Mouse (Mus musculus) MEL (cell line): ENCODE measurements around the gene Amz1. TPM values are rescaled to one million over a fixed set of nuclear protein-coding genes. Genes with fewer than 3 reads are reported as not detected.
A peak's percentile ranks its signal among the peaks of the same experiment; 100 is the strongest.

Source experiments
- BHLHE40 ChIP-seq: IDR thresholded peaks from 2 replicates; pipeline ENCODE4 v1.6.1; 2012; ENCODE audit warnings: low read depth, mild to moderate bottlenecking, inconsistent platforms, low read length, improper control_type of control experiment, borderline replicate concordance
- CHD1 ChIP-seq: IDR thresholded peaks from 2 replicates; pipeline ENCODE4 v1.6.1; 2012; ENCODE audit warnings: low read depth, mild to moderate bottlenecking, inconsistent platforms, low read length, improper control_type of control experiment
- CTCF ChIP-seq, 3 experiments: IDR thresholded peaks in 2 of 3; conservative IDR thresholded peaks in 1 of 3; 2 replicates each; pipeline ENCODE4 v1.5.1; 2011 to 2012; ENCODE audit warnings: low read length in 3 of 3, low read depth in 2 of 3, mild to moderate bottlenecking in 2 of 3, improper control_type of control experiment in 1 of 3, inconsistent platforms in 1 of 3, mixed read lengths in 1 of 3, moderate library complexity in 1 of 3; ENCODE audit not compliant: control insufficient read depth in 1 of 3, insufficient read depth in 1 of 3, poor library complexity in 1 of 3, severe bottlenecking in 1 of 3
- EP300 ChIP-seq, 2 experiments: IDR thresholded peaks; 2 replicates each; pipeline ENCODE4 v1.6.1; 2011; ENCODE audit warnings: improper control_type of control experiment in 2 of 2, low read length in 2 of 2, low read depth in 1 of 2, mild to moderate bottlenecking in 1 of 2
- ETS1 ChIP-seq: IDR thresholded peaks from 2 replicates; pipeline ENCODE4 v1.6.1; 2012; ENCODE audit warnings: low read depth, mild to moderate bottlenecking, inconsistent platforms, low read length, improper control_type of control experiment, moderate library complexity
- HCFC1 ChIP-seq: IDR thresholded peaks from 2 replicates; pipeline ENCODE4 v1.6.1; 2012; ENCODE audit warnings: low read depth, mild to moderate bottlenecking, inconsistent platforms, low read length, improper control_type of control experiment, moderate library complexity
- JUND ChIP-seq: IDR thresholded peaks from 2 replicates; pipeline ENCODE4 v1.6.1; 2011; ENCODE audit warnings: low read depth, mild to moderate bottlenecking, improper control_type of control experiment, low read length
- MAFK ChIP-seq: IDR thresholded peaks from 2 replicates; pipeline ENCODE4 v1.6.1; 2011; ENCODE audit warnings: low read depth, mild to moderate bottlenecking, low read length, improper control_type of control experiment, borderline replicate concordance
- MAZ ChIP-seq: IDR thresholded peaks from 2 replicates; pipeline ENCODE4 v1.6.1; 2012; ENCODE audit warnings: low read depth, mild to moderate bottlenecking, inconsistent platforms, low read length, improper control_type of control experiment
- MEF2A ChIP-seq: IDR thresholded peaks from 2 replicates; pipeline ENCODE4 v1.6.1; 2014; ENCODE audit warnings: low read depth, mild to moderate bottlenecking, inconsistent platforms, low read length, improper control_type of control experiment; ENCODE audit not compliant: poor library complexity, insufficient replicate concordance, severe bottlenecking; ENCODE audit errors: extremely low read depth
- MYB ChIP-seq: IDR thresholded peaks from 2 replicates; pipeline ENCODE4 v1.6.1; 2011; ENCODE audit warnings: mild to moderate bottlenecking, low read depth, low read length, improper control_type of control experiment
- MYC ChIP-seq: IDR thresholded peaks from 2 replicates; pipeline ENCODE4 v1.6.1; 2011; ENCODE audit warnings: low read depth, mild to moderate bottlenecking, low read length, improper control_type of control experiment, moderate library complexity
- NELFE ChIP-seq: IDR thresholded peaks from 2 replicates; pipeline ENCODE4 v1.6.1; 2011; ENCODE audit warnings: low read depth, low read length, improper control_type of control experiment
- POLR2A ChIP-seq, 2 experiments: IDR thresholded peaks; 2 replicates each; pipeline ENCODE4 v1.6.1; 2011 to 2012; ENCODE audit warnings: low read length in 2 of 2, mild to moderate bottlenecking in 2 of 2, control low read depth in 1 of 2, improper control_type of control experiment in 1 of 2, low read depth in 1 of 2, moderate library complexity in 1 of 2; ENCODE audit not compliant: control insufficient read depth in 1 of 2, insufficient read depth in 1 of 2, poor library complexity in 1 of 2
- RCOR1 ChIP-seq: IDR thresholded peaks from 2 replicates; pipeline ENCODE4 v1.6.1; 2012; ENCODE audit warnings: low read depth, mild to moderate bottlenecking, inconsistent platforms, low read length, improper control_type of control experiment
- SIN3A ChIP-seq: IDR thresholded peaks from 2 replicates; pipeline ENCODE4 v1.6.1; 2012; ENCODE audit warnings: low read length, improper control_type of control experiment, inconsistent platforms
- USF2 ChIP-seq, 2 experiments: IDR thresholded peaks; 2 replicates each; pipeline ENCODE4 v1.6.1; 2011 to 2012; ENCODE audit warnings: improper control_type of control experiment in 2 of 2, low read length in 2 of 2, borderline replicate concordance in 1 of 2, inconsistent platforms in 1 of 2, low read depth in 1 of 2, mild to moderate bottlenecking in 1 of 2; ENCODE audit not compliant: insufficient read depth in 1 of 2
- ZC3H11A ChIP-seq: IDR thresholded peaks from 2 replicates; pipeline ENCODE4 v1.6.1; 2012; ENCODE audit warnings: low read depth, mild to moderate bottlenecking, inconsistent platforms, low read length, improper control_type of control experiment
- ZKSCAN1 ChIP-seq: IDR thresholded peaks from 2 replicates; pipeline ENCODE4 v1.6.1; 2012; ENCODE audit warnings: low read depth, mild to moderate bottlenecking, inconsistent platforms, low read length, improper control_type of control experiment, moderate library complexity
- ZMIZ1 ChIP-seq: IDR thresholded peaks from 2 replicates; pipeline ENCODE4 v1.6.1; 2012; ENCODE audit warnings: low read depth, mild to moderate bottlenecking, inconsistent platforms, low read length, improper control_type of control experiment, moderate library complexity
- polyA plus RNA-seq, 2 experiments: library from polyadenylated mRNA; stranded (reverse) in 1 of 2; unstranded in 1 of 2; fragments of >175 nt in 1 of 2; fragments of >200 nt in 1 of 2; gene quantifications; 2 replicates each; pipeline versions ENCODE4 v1.2.1 to v1.2.4; 2012; ENCODE audit warnings: low replicate concordance in 2 of 2, low read depth in 1 of 2; ENCODE audit not compliant: insufficient read length in 2 of 2, insufficient read depth in 1 of 2, missing spikeins in 1 of 2
- total RNA-seq: library from RNA; depleted of rRNA; stranded (reverse); fragments of 300-350 nt; gene quantifications from 2 replicates; pipeline ENCODE4 v1.2.3, GENCODE M21; 2012; rRNA removed

The Amz1 gene
- total and polyA plus RNA-seq, 3 experiments, result 0.68 to 1.7 TPM; not detected in 1

DNA sequence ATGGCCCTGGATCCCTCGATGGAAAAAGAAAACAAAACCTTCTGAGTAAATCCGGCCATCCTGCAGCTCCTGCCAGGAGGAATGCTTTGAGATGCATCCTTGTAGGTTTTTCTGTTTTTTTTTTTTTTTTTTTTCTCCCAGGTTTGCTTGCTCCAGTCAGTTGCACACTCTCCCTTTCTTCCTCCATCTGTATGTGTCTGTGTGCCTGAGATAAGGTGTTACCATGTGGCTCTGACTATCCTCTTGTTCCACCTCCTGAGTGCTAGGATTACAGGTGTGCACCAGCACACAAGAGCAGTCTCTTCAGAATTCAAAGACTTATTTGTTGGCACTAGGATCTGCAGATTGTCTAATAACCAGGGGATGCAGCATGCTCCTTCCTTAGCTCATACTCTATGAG is 83.0 kb downstream of the Amz1 start (continued):
- TF ChIP-seq BHLHE40 (0 out of 2 replicates have a peak, but pooled peaks have one; percentile 21), MAZ (no peak), ZC3H11A (no peak), USF2 (IDR thresholded peaks at IDR 0.05; ENCODE audit: borderline replicate concordance in 1 of 2, insufficient read depth in 1 of 2, low read depth in 1 of 2, low read length in 2 of 2) (no peak), MYC (no peak), MYB (peak; percentile 38; the same call in 1 of the 2 replicates), MEF2A (no peak), ZMIZ1 (no peak), NELFE (no peak), ZKSCAN1 (no peak; the same call in 1 of the 2 replicates), CHD1 (no peak), MAFK (no peak), RCOR1 (peak; percentile 35; the same call in 1 of the 2 replicates), ETS1 (peak; percentile 57), EP300 (IDR thresholded peaks at IDR 0.05; ENCODE audit: low read depth in 1 of 2, low read length in 2 of 2) (peak; percentile 80 to 83), POLR2A (IDR thresholded peaks at IDR 0.05; ENCODE audit: control insufficient read depth in 1 of 2, insufficient read depth in 1 of 2, low read depth in 1 of 2, low read length in 2 of 2, poor library complexity in 1 of 2) (no peak), SIN3A (peak; percentile 51), CTCF (IDR thresholded peaks at IDR 0.05 in 2 of 3, conservative IDR thresholded peaks at IDR 0.05 in 1 of 3; ENCODE audit: control insufficient read depth in 1 of 3, insufficient read depth in 1 of 3, low read depth in 2 of 3, low read length in 3 of 3, poor library complexity in 1 of 3, severe bottlenecking in 1 of 3) (no peak), HCFC1 (no peak), JUND (no peak)
- TF ChIP-seq, all 39 proteins: peak for 12

Other genes with a start within 250 kb of the Amz1 start
- gene Chst12, start 218.6 kb upstream of the Amz1 start, total RNA-seq, result 2.7 and 4.1 TPM in 2 replicates
- 1 to 10 TPM in 1 of 2 experiments, not detected in 1; 8.6 TPM for gene Chst12, start 218.6 kb upstream of the Amz1 start, polyA plus RNA-seq
- gene Grifin, start 159.1 kb upstream of the Amz1 start, total RNA-seq, result not detected in 2 replicates
- gene Grifin, start 159.1 kb upstream of the Amz1 start, polyA plus RNA-seq, result under 1 TPM in 1 of 2 experiments, not detected in 1; 0.32 TPM
- gene Lfng, start 116.8 kb upstream of the Amz1 start, total RNA-seq, result 8.6 and 14.1 TPM in 2 replicates
- 10 to 100 TPM in 1 of 2 experiments, not detected in 1; 11.2 TPM for gene Lfng, start 116.8 kb upstream of the Amz1 start, polyA plus RNA-seq
- gene Ttyh3, start 75.1 kb upstream of the Amz1 start, total RNA-seq, result 4.6 and 5.9 TPM in 2 replicates
- 10 to 100 TPM in 1 of 2 experiments, not detected in 1; 35.7 TPM for gene Ttyh3, start 75.1 kb upstream of the Amz1 start, polyA plus RNA-seq
- gene Iqce, start 21.7 kb upstream of the Amz1 start, total RNA-seq, result 6.4 and 7.3 TPM in 2 replicates
- 10 to 100 TPM in 1 of 2 experiments, not detected in 1; 21.2 TPM for gene Iqce, start 21.7 kb upstream of the Amz1 start, polyA plus RNA-seq
- gene Brat1, start 19.1 kb upstream of the Amz1 start, total RNA-seq, result 11.6 and 13.7 TPM in 2 replicates
- 10 to 100 TPM in 1 of 2 experiments, not detected in 1; 14.2 TPM for gene Brat1, start 19.1 kb upstream of the Amz1 start, polyA plus RNA-seq
- gene Gna12, start 106.3 kb downstream of the Amz1 start, total RNA-seq, result 36.7 and 46.0 TPM in 2 replicates
- 10 to 100 TPM in 1 of 2 experiments, not detected in 1; 55.2 TPM for gene Gna12, start 106.3 kb downstream of the Amz1 start, polyA plus RNA-seq